Mouse (Mus musculus) layer of hippocampus, adult 9-11 months (tissue): ENCODE measurements at regions not wholly inside any gene's neighbourhood (a gene's known extent, or its start where the extent isn't known, plus 50 kb on each side); places are given as distances from the start of the nearest gene placed in this dataset.

ENCODE experiments used
- DNase-seq: peaks from one replicate; pipeline ENCODE4 v3.0.0; 2022

- no peak for DNase-seq
Measured at GRCm38 (mm10) chr5:112195667-112196066, 56.7 kb downstream of the Cryba4 start.
